Mouse (Mus musculus) telencephalon, adult 2 months (tissue): ENCODE data around the gene Naa80.

Source experiments
- DNase-seq: peaks from one replicate; pipeline ENCODE4 v3.0.0-alpha.2; 2011; ENCODE audit warnings: low read depth, low spot score

The Naa80 gene

GRCm38 (mm10) chr9:107596619-107597569 lies 18.2 kb downstream of the Naa80 start:
- no peak for DNase-seq

- no peak for DNase-seq
These were observed 19.7 kb downstream of the Naa80 start for GRCm38 (mm10) chr9:107598385-107598784.

GRCm38 (mm10) chr9:107599433-107599832 lies 20.7 kb downstream of the Naa80 start:
- DNase-seq, result no peak

GRCm38 (mm10) chr9:107599842-107600241 lies 21.2 kb downstream of the Naa80 start:
- DNase-seq, result no peak

- no peak for DNase-seq
These were observed 22.1 kb downstream of the Naa80 start for GRCm38 (mm10) chr9:107600745-107601144.

GRCm38 (mm10) chr9:107601275-107601674 lies 22.6 kb downstream of the Naa80 start:
- no peak for DNase-seq

- DNase-seq, result peak; percentile 53
These were observed 23.5 kb downstream of the Naa80 start for GRCm38 (mm10) chr9:107602068-107602648.

GRCm38 (mm10) chr9:107603251-107603650 lies 24.6 kb downstream of the Naa80 start:
- DNase-seq, result no peak

- no peak for DNase-seq
These were observed 26.5 kb downstream of the Naa80 start for GRCm38 (mm10) chr9:107605041-107605661.

GRCm38 (mm10) chr9:107606591-107606990 lies 27.9 kb downstream of the Naa80 start:
- no peak for DNase-seq

GRCm38 (mm10) chr9:107607036-107607435 lies 28.3 kb downstream of the Naa80 start:
- DNase-seq, result no peak

GRCm38 (mm10) chr9:107607653-107608245 lies 29.1 kb downstream of the Naa80 start:
- DNase-seq, result no peak

GRCm38 (mm10) chr9:107608741-107609432 lies 30.2 kb downstream of the Naa80 start, which contains the start of gene Sema3b:
Gene Sema3b, minus strand, starts transcription at chr9:107609229.
- no peak for DNase-seq

- DNase-seq, result no peak
These were observed 30.7 kb downstream of the Naa80 start for GRCm38 (mm10) chr9:107609433-107609830.

GRCm38 (mm10) chr9:107611456-107612190 lies 32.9 kb downstream of the Naa80 start:
- DNase-seq, result peak; percentile 60

- peak; percentile 93 for DNase-seq
These were observed 33.7 kb downstream of the Naa80 start for GRCm38 (mm10) chr9:107612191-107612944.

- no peak for DNase-seq
These were observed 34.4 kb downstream of the Naa80 start for GRCm38 (mm10) chr9:107612945-107613569.

- DNase-seq, result no peak
These were observed 36.3 kb downstream of the Naa80 start for GRCm38 (mm10) chr9:107615035-107615434.

GRCm38 (mm10) chr9:107617461-107617860 lies 38.8 kb downstream of the Naa80 start:
- no peak for DNase-seq
